Mouse (Mus musculus): ENCODE data around the gene Kdm2b. TPM values are rescaled to one million over a fixed set of nuclear protein-coding genes. Genes with fewer than 3 reads are reported as not detected.

Kdm2b gene
- polyA plus RNA-seq, 1 experiment from 2014 or later, result 108 TPM

DNA sequence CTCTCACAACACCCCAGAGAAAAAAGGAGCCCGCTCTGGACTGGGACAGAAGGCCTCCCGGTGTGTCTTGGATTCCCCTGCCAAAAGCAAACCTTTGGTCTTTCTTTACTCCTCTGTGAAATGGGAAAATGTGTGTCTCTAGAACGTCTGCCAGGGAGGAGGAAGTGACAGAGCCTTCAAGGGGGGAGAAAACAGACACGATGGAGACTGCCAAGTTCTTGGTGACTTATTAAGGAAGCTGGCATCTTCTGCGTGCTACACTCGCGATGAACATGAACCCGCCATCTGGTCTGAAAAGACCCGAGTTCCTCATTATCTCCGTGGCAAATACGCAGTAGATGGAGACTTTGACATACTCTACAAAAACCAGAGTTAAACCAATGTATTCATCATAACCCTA is 24.2 kb downstream of the Kdm2b start:
- no peak overlapping the region for H3K4me2 ChIP-seq
- H3K4me3 ChIP-seq, result no peak overlapping the region
- 83% methylated on average over 11 of the region's 11 CpGs for WGBS
- peaks cover 10% of the 10 kb centered on the region; the same call in 1 of the 2 replicates for H3K36me3 ChIP-seq (ENCODE audit: poor library complexity, severe bottlenecking)
- ATAC-seq, result no peak
- no peaks in the 10 kb centered on the region for H3K9me3 ChIP-seq (replicated peaks)
- peak overlapping the region; percentile 28; the same call in 1 of the 2 replicates for H3K27ac ChIP-seq
- no peaks in the 10 kb centered on the region for H3K4me1 ChIP-seq
- no peak overlapping the region for H3K9ac ChIP-seq
- no peaks in the 10 kb centered on the region for H3K27me3 ChIP-seq

DNA sequence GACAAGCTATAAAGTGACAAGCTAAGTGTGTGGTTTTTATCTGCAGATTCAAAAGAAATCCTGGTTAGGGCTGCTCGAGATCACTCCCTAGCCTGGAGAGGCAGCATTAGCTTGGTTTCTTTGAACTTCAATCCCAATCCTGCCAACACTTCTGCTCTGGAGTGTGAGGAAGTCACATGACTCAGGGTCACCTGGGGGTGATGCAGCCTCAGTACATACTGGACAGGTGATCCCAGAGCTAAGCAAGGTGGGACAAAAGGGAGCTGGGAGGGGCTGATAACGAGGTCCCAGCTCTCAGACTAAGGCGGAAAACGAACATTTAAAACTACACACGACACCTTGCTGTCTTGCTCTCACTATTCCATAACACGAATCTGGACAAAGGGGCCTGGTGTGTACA is 24.8 kb downstream of the Kdm2b start:
- Histone ChIP-seq H3K4me1 (no peaks in the 10 kb centered on the region), H3K27ac (no peak overlapping the region; the same call in 1 of the 2 replicates), H3K4me3 (no peak overlapping the region), H3K9me3 (replicated peaks) (no peaks in the 10 kb centered on the region), H3K9ac (no peak overlapping the region), H3K4me2 (no peak overlapping the region), H3K27me3 (no peaks in the 10 kb centered on the region), H3K36me3 (ENCODE audit: poor library complexity, severe bottlenecking) (peaks cover 10% of the 10 kb centered on the region; the same call in 1 of the 2 replicates)
- ATAC-seq, result no peak
- whole genome bisulfite sequencing, result 81% methylated on average over 6 of the region's 6 CpGs

DNA sequence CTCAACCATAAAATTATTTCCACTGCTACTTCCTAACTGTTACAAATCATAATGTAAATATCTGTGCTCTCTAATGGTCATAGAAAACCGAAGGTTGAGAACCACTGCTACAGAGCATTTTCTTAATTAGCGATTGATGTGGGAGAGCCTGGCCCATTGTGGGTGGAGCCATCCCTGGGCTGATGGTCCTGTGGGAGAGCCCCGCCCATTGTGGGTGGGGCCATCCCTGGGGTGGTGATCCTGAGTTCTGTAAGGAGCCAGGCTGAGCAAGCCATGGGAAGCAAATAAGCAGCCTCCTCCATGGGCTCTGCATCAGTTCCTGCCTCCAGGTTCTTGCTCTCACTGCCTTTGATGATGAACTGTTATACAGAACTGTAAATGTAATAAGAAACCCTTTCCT is 27.7 kb downstream of the Kdm2b start:
- Histone ChIP-seq H3K27ac (no peak overlapping the region), H3K4me2 (no peak overlapping the region), H3K27me3 (no peaks in the 10 kb centered on the region), H3K4me3 (no peak overlapping the region), H3K4me1 (peaks cover 21% of the 10 kb centered on the region), H3K9me3 (replicated peaks) (no peaks in the 10 kb centered on the region), H3K9ac (no peak overlapping the region), H3K36me3 (ENCODE audit: poor library complexity, severe bottlenecking) (peaks cover 10% of the 10 kb centered on the region; the same call in 1 of the 2 replicates)
- 63% methylated on average over 3 of the region's 3 CpGs for WGBS
- ATAC-seq, result no peak

DNA sequence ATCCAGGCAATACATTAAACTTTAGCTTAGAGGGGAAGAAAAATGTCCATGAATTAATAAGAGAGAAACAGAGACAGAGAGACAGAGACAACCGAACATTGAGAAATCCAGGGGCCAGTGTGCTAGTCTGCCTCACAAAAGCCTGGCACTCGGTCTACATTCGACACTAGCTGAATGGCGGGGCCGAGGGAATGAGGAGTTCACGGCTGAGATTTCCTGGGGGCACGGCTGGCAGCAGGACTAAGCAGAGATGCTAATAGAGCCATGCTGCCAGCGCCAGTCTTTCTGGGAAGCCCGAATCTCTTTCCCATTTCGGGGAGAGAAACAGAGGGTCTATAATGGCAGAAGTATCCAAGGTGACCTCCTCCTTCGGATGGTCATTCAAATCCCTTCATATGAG is 30.2 kb downstream of the Kdm2b start:
- H3K4me3 ChIP-seq, result no peak overlapping the region
- peak overlapping the region; percentile 48; the same call in 1 of the 2 replicates for H3K27ac ChIP-seq
- 0 out of 2 replicates have a peak, but pooled peaks have one; percentile 36 for ATAC-seq
- peaks cover 25% of the 10 kb centered on the region for H3K4me1 ChIP-seq
- no peak overlapping the region; the same call in 1 of the 2 replicates for H3K9ac ChIP-seq
- peak overlapping the region; percentile 20; the same call in 1 of the 2 replicates for H3K4me2 ChIP-seq
- peaks cover 10% of the 10 kb centered on the region; the same call in 1 of the 2 replicates for H3K36me3 ChIP-seq (ENCODE audit: poor library complexity, severe bottlenecking)
- WGBS, result 35% methylated on average over 11 of the region's 11 CpGs
- H3K9me3 ChIP-seq (replicated peaks), result no peaks in the 10 kb centered on the region
- no peaks in the 10 kb centered on the region for H3K27me3 ChIP-seq

DNA sequence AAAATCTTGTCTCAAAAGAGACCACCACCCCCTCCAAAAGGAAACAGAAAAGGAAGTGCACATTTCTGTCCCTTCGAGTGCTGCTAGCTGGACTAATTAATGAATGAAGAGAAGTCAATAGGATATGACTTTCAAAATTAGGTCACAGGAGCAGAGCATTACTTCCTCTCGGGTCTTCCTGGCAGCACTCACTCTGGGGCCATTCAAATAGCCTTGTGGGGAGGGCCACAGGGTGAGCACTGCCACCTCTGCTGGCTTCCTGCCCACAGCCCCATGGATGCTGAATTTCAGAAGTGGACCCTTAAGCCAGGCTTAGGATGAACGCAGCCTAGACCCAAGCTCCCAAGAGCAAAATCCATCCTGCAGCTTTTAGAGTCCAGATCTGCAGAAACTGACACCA is 33.6 kb downstream of the Kdm2b start:
- H3K4me2 ChIP-seq, result no peak overlapping the region
- no peak overlapping the region for H3K27ac ChIP-seq
- H3K27me3 ChIP-seq, result peaks cover 18% of the 10 kb centered on the region
- WGBS, result 57% methylated on average over 3 of the region's 3 CpGs
- no peaks in the 10 kb centered on the region for H3K9me3 ChIP-seq (replicated peaks)
- H3K4me3 ChIP-seq, result no peak overlapping the region
- no peak for ATAC-seq
- peaks cover 42% of the 10 kb centered on the region for H3K4me1 ChIP-seq
- H3K9ac ChIP-seq, result no peak overlapping the region
- peaks cover 6% of the 10 kb centered on the region; the same call in 1 of the 2 replicates for H3K36me3 ChIP-seq (ENCODE audit: poor library complexity, severe bottlenecking)

DNA sequence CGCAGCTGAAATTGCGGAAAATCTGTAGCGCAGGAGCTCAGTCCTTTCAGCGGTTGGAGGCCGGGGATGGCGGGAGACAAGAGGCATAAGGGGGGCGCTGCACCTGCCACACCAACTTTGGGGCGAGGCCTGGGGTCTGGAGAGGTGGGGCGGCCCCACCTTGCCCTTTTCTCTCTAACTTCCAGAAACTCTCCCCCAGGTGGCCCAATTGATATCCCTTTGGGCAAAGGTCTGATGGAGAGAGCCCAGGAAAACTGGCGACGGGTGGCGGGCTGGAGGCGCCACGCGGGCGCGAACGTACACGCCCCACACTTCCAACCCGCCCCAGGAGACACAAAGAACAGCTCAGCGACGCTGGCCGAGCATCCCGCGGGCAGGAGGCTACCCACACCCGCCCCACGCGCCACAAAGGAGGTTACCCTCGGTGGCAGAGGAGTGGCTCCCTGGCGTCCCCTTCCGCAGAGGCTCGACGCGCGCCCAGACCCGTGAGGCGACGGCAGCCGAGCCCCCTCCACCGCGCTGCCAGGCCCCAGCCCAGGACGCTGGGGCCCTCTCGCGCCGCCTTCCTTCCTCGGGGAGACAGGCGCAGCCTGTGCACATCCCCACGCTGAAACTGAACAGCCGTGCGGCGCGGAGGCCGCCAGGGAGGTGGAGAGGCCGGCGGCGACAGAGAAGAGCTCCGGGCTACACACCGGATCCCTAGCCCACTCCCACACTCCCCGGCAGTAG is 37.5 kb downstream of the Kdm2b start:
- under 1% methylated on average over 56 of the region's 59 CpGs for WGBS
- peak overlapping the region; percentile 91 for H3K4me2 ChIP-seq
- peak overlapping the region; percentile 66 for H3K9ac ChIP-seq
- H3K4me1 ChIP-seq, result peaks cover 42% of the 10 kb centered on the region
- ATAC-seq, result peak; percentile 57
- peaks cover 18% of the 10 kb centered on the region for H3K27me3 ChIP-seq
- H3K27ac ChIP-seq, result peak overlapping the region; percentile 57; the same call in 1 of the 2 replicates
- peak overlapping the region; percentile 39 for H3K4me3 ChIP-seq
- H3K9me3 ChIP-seq (replicated peaks), result no peaks in the 10 kb centered on the region
- H3K36me3 ChIP-seq (ENCODE audit: poor library complexity, severe bottlenecking), result peaks cover 15% of the 10 kb centered on the region

DNA sequence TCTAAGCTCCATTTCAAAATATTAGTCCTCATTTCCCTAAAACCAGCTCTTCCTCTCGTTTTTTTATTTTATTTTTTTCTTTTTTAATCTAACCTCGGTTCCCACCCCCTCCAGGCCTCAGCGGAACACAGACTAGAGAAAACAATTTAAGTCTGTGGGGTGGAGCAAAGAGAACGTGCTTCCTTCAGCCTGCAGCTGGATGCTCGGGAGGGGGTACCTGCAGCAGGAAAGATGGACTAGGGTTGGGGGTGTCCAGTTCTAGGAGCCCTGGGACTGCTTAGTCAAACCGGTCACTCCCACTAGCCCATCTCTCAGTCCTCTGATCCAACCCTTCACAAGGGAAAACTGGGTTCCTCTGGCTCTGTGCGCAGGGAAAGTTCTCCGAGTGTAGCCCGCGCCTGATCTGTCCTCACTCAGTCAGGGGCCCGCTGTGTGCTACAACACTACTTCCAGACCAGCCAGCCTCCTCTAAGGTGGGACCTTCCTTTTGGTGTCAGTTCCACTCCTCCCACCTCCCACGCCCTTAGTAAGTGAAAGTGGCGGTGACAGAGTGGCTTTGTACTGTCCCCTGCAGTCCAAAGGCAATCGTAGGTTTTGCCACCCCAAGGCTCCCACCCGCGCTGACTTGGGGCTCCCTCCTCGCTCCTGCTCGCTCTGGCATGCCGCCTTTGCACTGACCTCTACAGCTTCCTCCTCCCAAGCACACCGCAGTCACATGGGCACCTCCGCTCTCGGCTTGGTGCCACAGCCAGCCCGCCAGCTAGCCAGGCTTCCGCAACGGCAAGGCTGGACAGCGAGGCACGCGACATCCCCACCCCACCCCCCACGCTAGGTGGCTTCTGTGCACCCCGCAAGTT is 38.3 kb downstream of the Kdm2b start:
- 2% methylated on average over 30 of the region's 30 CpGs for WGBS
- Histone ChIP-seq H3K9ac (peak overlapping the region; percentile 66), H3K27ac (peak overlapping the region; percentile 57; the same call in 1 of the 2 replicates), H3K36me3 (ENCODE audit: poor library complexity, severe bottlenecking) (peaks cover 21% of the 10 kb centered on the region), H3K27me3 (peaks cover 18% of the 10 kb centered on the region), H3K4me1 (peaks cover 40% of the 10 kb centered on the region), H3K9me3 (replicated peaks) (no peaks in the 10 kb centered on the region), H3K4me3 (peak overlapping the region; percentile 39), H3K4me2 (peak overlapping the region; percentile 91)
- ATAC-seq, result peak; percentile 52

DNA sequence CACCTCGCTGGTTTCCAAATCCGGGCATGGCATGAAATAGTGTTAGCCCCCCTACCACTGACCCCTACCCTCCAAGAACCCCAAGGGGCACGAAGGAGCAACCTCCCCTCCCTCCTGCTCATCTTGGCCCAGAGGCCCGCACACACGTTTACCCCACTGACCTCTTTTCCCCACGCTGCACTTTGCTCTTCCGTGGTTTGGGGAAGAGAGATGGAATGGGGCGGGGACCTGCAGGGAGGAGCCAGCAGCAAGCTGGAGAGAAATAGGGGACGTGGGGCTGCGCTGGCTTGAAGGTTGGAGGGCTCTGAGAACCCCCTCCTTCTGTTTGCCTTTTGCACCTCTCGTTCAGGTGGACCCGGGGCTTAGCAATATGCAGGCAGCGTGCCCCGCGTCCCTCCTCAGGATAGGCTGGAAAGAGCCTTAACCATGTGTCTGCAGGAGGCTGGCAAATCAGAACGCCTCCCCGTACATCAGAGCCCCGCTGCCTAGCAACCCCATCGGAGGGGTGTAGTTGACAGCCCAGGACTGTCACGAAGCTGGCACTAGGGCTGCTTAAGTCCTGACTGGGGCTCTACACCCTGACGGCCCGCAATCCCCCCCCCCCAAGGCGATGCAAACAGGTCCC is 39.2 kb downstream of the Kdm2b start:
- H3K27ac ChIP-seq, result peak overlapping the region; percentile 19; the same call in 1 of the 2 replicates

DNA sequence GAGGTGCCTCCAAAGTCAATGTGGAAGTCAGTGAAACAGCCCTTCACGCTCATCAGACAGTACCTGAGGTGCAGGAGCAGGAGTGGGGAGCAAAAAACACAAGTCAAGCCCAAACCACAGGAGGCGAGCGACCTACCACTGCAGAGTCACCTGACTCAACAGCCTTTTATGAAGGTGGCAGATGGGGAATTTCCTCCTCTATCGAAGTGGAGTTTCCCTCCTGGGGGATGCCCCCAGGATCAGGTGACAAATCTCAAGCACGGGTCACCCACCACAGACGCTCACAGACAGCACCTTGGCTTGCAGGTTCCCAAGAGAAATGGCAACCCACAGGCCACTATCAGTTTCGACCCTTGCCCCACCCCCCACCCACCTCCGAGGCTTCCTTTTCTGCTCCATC is 40.5 kb downstream of the Kdm2b start:
- Histone ChIP-seq H3K27me3 (peaks cover 18% of the 10 kb centered on the region), H3K4me1 (peaks cover 37% of the 10 kb centered on the region), H3K4me2 (no peak overlapping the region), H3K36me3 (ENCODE audit: poor library complexity, severe bottlenecking) (peaks cover 29% of the 10 kb centered on the region), H3K27ac (no peak overlapping the region), H3K4me3 (no peak overlapping the region), H3K9me3 (replicated peaks) (no peaks in the 10 kb centered on the region), H3K9ac (no peak overlapping the region)
- 87% methylated on average over 8 of the region's 8 CpGs for WGBS
- ATAC-seq, result no peak

More for the DNA sequence above, 39.2 kb downstream of the Kdm2b start:
- no peaks in the 10 kb centered on the region for H3K9me3 ChIP-seq (replicated peaks)
- H3K4me3 ChIP-seq, result peak overlapping the region; percentile 39
- WGBS, result 16% methylated on average over 23 of the region's 23 CpGs
- ATAC-seq, result peak; percentile 97
- peaks cover 21% of the 10 kb centered on the region for H3K36me3 ChIP-seq (ENCODE audit: poor library complexity, severe bottlenecking)
- H3K4me1 ChIP-seq, result peaks cover 40% of the 10 kb centered on the region
- peak overlapping the region; percentile 66 for H3K9ac ChIP-seq
- peaks cover 18% of the 10 kb centered on the region for H3K27me3 ChIP-seq
- peak overlapping the region; percentile 91 for H3K4me2 ChIP-seq

DNA sequence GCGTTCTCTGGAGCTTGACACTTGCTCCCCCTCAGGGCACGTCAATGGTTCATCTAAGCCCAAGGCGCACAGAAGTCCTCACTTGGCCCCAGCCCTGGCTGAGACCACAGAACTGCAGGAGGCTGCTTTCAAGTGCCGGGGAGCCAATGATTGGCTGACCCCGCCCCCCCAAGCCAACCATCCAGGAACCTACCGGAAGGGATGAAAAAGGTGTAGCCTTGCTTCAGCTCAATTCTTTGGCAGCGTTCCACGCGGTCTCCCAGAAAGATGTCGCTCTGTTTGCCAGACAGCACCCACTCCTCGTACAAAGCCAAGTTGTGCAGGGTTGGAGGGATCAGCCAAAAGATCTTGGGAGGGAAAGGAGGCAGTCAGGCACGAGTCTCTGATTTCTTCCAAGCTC is 42.1 kb downstream of the Kdm2b start:
- Histone ChIP-seq H3K36me3 (ENCODE audit: poor library complexity, severe bottlenecking) (peaks cover 39% of the 10 kb centered on the region), H3K4me3 (no peak overlapping the region), H3K27me3 (peaks cover 2% of the 10 kb centered on the region), H3K9me3 (replicated peaks) (no peaks in the 10 kb centered on the region), H3K4me1 (peaks cover 33% of the 10 kb centered on the region), H3K4me2 (no peak overlapping the region), H3K27ac (no peak overlapping the region), H3K9ac (no peak overlapping the region)
- ATAC-seq, result no peak
- 71% methylated on average over 12 of the region's 12 CpGs for WGBS

DNA sequence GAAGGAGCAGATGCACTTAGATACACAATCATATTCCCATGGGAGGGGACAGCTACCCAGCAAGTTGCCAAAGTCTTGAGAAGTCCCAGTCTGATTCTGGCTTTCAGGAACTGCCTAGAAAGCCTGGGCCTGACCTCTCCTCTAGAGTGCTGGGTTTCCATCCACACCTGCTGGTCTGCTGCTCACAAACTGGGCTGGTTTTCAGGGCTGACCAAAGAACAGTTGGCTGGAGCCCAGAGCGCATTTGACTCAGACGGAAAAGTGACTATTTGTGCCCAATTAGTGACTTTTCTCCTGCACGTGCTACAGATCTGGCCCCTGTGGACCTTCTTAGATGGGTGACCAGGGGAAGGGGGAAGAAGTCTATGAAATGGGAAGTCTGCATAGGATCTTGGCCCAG is 50.9 kb downstream of the Kdm2b start:
- Histone ChIP-seq H3K36me3 (ENCODE audit: poor library complexity, severe bottlenecking) (peaks cover 34% of the 10 kb centered on the region), H3K4me2 (no peak overlapping the region), H3K27ac (no peak overlapping the region), H3K9ac (no peak overlapping the region), H3K9me3 (replicated peaks) (no peaks in the 10 kb centered on the region), H3K4me3 (no peak overlapping the region), H3K4me1 (0 out of 2 replicates have a peak, but pooled peaks cover 10% of the 10 kb centered on the region), H3K27me3 (no peaks in the 10 kb centered on the region)
- 81% methylated on average over 3 of the region's 3 CpGs for WGBS
- no peak for ATAC-seq
